Mouse (Mus musculus): ENCODE measurements around the gene Snd1.
"Not testable (repeated sequence)": the region's sequence is repeated elsewhere in the genome, so short reads cannot be mapped to it uniquely, and the experiment has no call there.

Gene Snd1

DNA sequence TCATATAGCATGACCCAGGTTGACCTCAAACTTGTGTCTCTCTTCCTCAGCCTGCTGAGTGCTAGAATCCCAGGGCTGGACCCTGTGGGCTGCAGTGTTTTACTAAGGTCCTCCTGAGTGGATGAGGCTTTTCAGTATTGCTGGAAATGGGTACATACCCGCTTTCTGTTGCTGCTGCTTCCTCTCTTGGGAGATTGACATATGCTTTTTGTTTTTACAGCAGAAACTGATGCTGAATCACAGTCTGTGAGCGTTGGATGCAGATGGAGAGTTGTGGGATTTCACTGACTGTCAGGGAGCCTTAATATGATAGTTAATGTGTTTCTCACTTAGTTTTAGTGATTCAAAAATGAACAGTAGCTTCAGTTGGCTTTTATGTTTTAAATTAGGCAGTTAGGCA, 11.5 kb downstream of the Snd1 start:
- no peak for DNase-seq

DNA sequence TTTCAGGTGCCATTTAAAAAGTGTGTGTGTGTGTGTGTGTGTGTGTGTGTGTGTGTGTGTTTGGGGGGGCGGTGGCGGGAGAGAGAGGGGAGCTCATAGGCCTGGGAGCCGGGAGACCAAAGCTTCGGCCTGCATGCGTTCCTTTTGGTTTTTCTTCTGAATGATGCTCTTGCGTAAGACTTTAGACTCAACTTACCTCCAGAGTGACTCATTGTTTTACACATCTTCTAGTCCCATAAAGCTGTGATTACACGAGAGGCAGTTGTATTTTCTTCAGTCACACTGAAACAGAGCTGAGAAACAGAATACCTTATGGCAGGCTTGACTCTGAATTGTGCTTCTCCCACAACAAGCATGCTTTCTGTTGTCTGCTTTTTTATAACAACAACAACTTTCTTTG, 12.0 kb downstream of the Snd1 start:
- DNase-seq = no peak

DNA sequence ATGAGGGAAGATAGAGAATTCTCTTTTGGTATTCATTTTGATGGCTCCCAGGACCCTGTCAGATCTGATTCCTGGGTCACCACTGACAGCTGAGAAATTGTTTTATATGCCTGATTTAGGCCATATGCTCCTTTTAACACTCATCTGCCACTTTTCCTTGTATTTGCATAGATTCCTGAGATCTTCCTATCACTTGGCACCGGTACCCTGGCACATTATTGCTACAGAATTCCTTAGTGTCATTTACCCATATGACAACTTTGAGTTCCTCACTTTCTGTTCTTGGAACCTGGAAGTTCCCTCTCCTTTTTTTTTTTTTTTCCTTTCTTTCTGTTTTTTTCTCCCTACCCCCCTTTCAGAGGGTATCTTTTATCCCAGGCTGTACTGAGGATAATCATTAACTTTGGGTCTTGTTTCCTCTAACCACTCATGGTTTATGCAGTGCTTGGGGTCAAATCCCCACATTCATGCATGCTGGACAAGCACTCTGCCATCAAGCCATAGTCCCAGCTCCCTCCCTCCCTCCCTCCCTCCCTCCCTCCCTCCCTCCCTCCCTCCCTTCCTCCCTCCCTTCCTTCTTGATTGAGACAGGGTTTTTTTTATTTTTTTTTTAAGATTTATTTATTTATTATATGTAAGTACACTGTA, 13.4 kb downstream of the Snd1 start:
- DNase-seq = no peak

DNA sequence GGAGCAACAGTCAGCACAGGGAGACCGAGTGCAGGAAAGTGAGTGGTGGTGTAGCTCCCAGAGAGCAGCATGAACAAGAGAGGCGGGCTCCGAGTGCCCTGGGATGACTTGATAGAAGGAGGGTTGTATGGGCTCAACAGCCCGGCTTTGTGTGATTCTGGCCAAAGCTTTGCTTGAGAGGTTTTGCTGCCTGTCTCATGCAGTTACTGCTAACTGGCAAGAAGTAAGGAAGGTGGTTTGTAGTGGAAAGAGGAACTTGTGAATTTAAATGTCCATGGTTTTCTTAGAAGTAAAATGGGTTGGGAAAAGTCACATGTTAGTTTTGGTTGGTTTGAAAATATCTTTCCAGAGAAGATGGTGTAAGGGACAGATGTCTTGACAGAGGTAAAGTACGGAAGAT, 15.7 kb downstream of the Snd1 start:
- DNase-seq = no peak

DNA sequence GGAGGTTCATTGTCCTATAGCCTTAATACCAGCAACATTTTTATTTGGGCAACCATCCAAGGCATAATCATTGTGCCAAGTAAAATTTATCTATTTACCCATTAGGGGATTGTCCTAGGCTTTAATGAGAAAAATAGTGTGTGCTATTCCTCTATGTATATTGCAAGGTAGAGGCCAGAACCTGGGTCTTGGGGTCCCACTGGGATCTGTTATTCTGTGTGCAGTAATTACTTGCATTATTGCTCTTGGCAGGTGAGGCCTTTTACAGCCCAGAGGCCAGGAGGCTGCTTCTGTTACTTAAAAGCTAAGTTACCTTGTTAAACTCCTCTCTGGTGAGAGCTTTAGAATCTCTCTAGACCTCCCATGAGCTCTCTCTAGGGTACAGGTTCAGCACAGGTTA, 16.3 kb downstream of the Snd1 start:
- DNase-seq = no peak

DNA sequence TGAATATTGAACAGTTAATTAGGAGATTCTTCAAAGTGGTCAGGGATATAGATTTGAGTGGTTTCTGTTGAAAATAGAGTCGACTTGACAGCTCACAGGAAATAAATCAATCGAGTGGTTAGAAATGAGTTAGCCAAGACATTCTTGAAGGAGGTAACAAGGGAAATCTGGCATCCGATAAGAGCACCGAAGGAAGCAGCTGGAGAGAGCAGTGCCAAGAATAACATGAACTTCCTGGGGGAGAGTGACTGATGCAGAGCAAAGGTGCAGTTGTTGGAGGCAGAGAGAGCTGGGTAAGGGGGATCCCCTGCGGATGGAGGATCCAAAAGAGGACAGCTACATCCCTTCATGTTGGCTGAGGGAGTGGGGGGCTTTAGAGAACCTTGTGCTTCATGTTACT, 22.9 kb downstream of the Snd1 start:
- DNase-seq = peak; percentile 10

DNA sequence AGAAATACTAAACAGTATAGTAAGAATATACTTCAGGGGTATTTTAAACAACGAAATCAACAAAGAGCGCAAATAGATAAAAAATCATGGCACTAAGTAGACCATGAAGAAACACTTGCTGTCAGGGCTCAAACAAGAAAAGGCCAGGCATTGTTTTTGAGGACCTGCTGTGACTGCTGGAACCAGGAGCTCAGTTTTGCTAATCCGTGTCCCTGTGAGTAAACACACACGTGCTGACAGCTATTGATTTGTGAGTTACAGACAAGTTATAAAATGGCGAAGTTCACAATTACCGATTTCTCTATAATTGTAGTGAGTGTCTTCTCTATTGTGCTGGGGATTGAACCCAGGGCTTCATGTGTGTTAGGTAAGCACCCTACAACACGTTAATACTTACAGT, 27.6 kb downstream of the Snd1 start:
- DNase-seq = no peak

DNA sequence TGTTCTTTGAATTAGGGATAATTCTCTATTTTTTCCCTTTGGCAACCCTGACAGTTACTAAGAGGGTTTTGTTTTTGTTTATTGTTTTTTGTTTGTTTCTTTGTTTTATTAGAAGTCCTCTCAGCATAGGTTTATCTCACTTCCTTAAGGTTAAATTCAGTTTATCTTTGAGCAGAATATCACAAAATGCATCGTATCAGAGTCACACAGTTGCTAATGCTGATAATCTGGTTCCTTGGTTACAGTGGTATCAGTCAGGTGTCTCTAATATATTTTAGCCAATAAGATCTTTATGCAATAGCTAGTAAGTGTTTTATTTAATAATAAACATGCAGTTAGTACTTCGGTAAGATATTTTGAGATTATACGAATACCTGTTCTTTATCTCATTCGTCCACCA, 28.2 kb downstream of the Snd1 start:
- no peak for DNase-seq

DNA sequence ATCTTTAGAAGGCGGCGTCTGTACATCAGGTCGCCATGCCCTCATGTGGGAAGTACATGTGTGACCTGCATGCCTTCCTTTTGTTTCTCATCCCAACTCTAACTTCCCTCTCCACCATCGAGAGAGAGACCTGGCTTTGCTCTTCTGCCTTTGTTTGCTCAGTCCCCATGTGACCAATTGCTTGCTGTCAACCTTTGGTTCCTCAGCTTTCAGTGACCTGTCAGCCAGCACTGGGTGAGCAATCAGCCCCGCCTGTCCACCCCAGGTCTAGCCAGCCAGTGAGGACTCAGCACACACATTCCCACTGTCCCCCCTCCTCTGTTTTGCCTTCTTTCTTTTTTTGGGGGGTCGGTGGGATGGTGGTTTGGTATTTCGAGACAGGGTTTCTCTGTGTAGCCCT, 29.7 kb downstream of the Snd1 start:
- no peak for DNase-seq

DNA sequence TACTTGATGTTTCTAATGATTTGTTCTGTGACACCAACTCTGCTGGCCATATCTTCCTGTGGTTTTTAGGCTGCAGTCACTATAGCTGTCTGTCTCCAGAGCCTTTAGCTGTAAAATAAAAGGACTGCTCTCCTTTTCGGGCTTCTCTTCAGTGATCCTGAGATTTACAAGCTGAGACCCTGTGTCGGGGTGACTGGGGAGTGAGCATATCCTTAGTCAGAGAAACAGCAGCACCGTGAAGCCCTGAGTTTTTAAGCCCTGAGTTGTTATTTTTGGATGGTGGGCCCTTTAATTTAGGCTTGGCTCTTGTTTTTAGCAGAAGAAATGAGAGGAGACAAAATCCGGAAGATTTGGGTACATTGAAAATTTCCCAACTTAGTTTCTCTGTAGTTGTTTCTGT, 32.8 kb downstream of the Snd1 start:
- DNase-seq = no peak

DNA sequence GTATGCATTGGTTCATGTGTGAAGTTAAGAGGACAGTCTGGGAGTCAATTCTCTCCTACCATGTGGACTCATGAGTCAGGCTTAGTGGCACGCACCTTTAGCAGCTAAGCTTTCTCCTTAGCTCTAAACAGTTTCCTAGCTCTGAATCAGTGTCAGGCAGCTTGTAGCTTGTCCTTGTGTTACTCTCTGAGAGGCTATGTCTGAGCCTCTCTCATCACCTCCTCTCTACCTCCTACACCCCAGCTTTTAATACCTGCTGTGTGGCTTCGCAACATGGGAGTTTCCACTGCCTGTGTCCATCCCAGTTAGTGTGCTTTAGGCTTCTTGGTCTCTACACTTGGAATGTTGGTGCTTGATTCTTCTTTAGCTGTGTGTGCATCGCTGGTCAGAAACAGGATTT, 39.3 kb downstream of the Snd1 start:
- no peak for DNase-seq

DNA sequence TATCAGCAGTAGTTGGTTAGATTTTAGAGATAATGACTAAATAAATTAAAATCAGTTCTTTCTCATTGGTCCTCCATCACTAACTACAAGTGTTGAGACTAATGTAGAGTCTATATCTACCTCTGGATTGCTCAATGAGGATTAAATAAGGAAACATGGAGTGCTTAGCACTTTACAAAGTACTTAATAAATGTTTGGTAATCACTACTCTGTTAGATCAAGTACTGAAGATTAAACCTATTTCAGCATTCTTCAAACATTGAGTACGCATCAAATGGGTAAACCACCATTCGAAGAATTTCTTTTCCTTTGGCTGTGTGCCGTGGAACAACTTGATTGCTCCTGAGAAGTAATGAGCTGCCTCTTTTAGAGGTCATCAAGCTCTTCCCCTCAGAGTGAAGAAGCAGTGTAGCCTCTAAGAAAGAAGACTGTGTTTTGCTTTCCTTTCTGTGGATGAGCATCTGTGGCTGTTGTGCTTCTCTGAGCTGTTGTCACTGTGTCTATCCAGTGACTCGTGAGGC, 40.0 kb downstream of the Snd1 start:
- no peak for DNase-seq

DNA sequence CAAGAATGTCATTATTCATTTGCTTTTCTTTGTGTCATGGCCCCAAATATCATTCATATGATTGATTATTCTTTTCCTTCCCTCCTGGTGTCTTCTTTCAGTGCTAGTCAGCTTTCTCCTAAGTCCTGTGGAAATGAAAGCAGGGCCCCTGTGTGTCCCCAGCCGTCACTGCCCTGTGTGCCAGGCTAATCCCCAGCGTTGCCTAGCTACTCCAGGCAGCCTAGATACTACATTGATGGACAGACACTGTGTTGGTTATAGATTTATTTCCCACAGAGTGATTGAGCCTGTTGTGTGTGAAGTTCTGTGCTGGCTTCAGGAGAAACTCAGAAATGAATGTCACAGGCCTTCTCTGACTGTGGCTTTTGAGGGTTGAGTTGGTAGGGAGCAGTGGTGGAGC, 41.7 kb downstream of the Snd1 start:
- no peak for DNase-seq

DNA sequence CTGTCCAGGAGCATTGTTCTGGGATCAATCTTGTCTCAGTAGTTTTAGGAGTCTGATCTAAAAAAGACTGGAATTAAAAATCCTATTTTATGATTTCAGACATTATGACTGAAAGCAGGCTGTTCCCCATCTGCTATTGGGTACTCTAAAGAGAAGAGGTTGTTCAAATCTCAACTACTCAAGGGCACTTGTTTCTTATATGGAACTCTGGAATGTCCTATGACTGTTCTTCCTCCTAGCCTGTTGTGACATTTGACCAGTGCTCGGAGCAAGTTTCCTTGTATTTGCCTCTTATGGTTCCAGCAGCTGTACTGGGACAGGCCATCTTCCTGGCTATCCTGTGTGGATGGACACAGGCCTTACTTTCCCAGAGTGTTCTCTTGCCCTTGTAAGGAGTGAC, 42.1 kb downstream of the Snd1 start:
- no peak for DNase-seq

DNA sequence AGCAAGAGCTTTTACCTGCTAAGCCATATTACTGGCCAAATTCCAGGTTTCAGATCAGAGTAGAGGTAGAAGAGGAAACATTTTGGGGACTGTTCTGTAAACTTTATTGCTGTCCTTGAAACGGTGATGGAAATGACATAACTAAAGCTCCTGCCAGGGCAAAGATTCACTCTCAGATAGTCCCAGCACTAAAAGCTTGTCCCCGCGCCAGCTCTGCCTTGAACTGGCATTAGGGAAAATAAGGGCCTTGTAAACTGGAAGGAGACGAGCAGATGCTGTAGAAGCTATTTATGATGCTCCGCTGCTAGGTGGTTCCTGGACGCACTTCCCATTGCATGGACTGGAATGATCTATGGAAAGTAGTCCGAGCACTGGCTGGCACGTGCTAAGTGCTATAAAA, 44.5 kb downstream of the Snd1 start:
- no peak for DNase-seq

DNA sequence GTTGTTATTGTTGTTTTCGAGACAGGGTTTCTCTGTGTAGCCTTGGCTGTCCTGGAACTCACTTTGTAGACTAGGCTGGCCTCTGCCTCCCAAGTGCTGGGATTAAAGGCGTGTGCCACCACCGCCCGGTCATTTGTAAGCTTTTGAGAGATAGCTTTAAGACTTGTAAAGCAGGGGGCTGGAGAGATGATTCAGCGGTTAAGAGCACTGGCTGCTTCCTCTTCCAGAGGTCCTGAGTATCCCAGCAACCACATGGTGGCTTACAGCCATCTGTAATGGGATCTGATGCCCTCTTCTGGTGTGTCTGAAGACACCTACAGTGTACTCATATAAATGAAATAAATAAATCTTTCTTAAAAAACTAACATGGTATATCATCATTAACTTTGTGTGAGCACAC, 45.8 kb downstream of the Snd1 start:
- DNase-seq = not testable (repeated sequence)

DNA sequence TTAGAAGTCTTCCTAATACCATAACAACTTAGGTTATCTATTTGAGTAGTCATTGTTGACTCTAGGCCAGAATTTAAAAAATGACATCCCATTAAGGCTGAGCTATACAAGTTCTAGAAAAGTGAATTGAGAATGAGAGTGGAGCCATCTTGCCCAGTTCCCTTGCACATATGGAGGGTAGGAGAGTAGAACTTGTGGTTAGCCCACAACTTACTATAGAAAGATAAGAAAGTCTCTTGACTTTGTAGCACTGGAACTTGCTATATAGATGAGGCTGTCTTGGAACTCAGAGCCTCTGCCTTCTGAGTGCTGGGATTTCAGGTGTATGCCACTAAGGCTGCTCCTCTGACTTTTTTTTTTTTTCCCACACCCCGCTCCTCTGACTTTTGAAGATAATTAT, 46.5 kb downstream of the Snd1 start:
- DNase-seq = no peak

DNA sequence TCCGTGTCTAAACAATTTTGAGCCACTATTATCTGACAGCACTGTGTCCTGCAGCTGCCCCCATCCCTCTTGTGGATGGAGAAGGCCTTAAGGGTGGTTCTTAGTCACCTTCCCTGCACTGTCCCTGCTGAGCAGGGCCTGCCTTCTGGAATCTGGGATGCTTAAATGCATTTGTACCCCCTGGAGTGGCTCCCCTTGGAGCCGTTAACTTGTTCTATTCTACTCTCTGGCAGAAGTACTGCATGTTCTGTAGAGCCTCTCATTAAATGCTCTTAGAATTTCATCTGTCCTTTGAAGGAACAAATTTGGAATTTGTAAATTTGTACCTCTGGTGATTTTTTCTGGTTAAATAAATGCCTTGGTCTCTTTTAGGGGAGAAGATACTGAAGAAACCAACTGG, 50.6 kb downstream of the Snd1 start:
- DNase-seq = no peak

DNA sequence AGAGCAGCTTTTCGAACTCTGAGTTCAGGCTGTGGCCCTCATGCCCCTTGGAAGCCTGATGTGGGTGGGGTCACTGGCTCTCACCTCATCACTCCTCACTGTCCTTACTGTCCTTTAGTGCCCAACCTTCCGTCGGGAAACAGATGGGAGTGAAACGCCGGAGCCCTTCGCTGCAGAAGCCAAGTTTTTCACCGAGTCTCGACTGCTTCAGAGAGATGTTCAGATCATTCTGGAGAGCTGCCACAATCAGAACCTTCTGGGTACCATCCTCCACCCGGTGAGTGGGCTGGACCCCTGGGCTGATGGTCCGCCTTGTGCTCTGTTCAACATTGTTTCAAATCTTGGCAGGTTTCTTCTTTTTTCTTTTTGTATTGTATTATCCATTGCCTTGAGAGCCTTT, 52.5 kb downstream of the Snd1 start:
- no peak for DNase-seq

DNA sequence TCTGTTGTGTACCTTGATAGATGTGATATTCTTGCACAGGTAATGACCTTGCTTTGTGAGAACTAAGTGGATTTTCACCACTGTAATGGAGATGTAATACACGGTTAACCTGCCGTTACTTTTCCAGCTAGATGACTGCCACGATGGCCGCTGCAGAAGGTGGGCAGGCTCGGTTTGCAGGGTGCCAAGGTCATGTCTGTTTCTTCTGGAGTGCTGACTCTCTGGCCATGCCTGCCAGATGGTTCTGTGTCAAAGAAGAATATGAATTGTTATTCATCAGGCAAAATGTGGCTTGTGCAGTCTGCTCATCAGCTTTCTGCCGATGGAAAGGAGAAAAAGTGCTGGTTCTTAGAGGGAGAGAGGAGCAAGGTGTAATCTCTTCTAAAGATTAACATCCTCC, 53.3 kb downstream of the Snd1 start:
- no peak for DNase-seq

DNA sequence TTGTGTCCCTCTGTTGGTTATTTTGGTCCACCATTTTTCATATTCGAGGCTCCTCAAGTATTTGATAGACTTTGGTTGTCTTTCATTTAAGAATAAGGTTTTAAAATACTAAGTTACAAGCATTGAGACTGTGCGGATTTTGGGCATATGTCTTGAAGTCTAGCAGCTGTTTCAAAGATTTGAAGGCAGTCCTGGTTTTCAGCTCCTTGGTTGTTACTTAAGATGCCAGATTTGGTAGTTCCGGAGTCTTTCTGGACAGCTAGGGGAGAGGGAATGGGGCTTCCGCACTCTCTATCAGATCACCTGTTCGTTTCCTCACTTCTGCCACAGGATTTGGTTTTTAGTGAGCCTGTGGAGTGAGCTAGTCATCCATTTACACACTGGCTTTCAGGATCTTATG, 61.5 kb downstream of the Snd1 start:
- no peak for DNase-seq

DNA sequence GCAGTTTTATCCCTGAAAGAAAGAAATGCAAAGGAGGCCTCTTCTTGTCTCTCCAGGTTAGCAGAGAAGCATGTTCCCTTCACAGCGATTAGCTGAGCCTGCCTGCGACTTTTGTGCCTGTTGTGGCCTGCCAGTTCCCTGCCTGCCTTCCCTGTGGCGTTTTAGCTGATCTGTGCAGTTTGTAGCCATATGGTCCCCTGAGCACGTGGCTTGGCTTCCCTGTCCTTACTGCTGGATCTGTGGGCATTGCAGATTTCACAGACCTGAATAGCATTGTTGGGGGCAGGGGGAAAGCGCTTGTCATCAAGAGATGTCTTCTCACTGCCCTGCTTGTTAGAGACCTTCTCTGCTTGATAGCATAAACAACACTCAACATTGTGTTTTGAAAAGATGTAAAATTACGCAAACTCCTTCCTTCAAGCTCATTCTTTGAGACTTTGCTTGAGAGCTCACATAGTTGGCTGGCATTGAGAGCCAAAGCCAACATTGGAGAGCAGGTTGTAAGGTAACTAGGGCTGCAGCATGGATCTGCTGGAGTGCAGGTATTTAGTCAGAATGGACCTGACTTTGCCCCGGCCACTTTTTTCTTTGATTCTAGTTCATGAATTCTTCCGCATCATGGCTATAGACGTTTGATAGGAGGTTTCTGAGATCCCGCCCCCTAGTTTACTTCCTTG, 63.0 kb downstream of the Snd1 start:
- DNase-seq = peak; percentile 15

DNA sequence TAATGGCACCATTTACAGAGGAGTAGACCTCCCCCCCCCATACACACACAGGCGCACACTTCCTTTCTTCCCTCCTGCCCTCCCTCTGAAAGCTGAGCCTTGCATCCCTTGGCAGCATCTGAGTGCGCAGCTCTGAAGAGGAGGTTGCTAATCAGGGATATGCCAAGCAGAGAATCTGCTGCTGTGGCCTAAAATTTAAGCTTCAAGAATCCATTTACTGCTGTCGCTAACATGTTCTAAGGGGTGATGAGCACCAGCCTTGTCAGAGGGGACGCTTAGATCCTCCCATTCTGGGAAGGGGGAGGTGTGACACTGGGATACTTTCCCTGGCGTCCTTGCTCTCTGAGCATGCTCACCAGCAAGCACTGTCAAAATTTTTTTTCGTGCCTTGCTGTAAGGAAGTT, 67.4 kb downstream of the Snd1 start:
- DNase-seq = no peak

DNA sequence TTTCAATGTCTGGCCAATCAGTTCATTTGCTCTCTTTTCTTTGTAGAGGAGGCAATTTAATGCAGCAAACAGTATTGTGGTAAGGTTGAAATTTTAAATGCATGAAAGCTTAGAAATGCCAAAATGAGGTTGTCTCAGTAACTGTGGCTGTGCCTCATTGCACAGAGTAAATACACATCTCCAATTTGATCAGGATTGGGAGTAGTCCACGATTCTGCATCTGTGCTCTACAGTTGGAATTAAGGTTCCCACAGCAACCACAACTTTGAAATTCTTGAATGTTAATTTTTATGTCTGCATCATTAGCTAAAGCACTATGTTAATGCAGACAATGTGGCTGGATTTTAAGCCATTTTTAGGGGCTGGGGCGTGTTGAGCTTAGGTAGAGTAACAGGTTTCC, 72.0 kb downstream of the Snd1 start:
- no peak for DNase-seq

DNA sequence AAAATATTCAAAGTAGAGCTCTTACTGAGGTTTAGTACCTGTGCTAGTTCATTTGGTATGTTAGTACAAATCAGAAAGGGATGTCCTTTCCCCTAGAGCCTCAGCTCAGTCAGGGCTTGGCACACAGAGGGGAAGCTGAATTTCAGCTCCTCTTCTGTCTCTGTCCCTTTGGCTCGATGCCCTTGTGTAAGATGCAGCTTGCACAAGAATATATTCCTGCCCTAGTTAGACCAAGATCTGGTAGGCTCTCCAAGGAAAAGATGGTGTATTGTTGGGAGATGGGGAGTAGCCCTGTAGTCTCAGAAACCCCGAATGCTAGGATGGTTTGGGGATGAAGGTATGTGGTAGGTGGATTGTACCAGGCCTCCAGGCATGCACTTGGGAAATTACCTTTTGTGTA, 74.4 kb downstream of the Snd1 start:
- DNase-seq = no peak

All from kidney, adult 18-20 months (tissue).